Mouse (Mus musculus) heart, postnatal 0 days (tissue): ENCODE measurements around the gene Car5a.

ENCODE experiments used
- CTCF ChIP-seq: IDR thresholded peaks from 2 replicates; pipeline ENCODE4 v1.5.1; 2016; ENCODE audit warnings: antibody characterized with exemption, control low read depth, low read depth
- EP300 ChIP-seq: IDR thresholded peaks from 2 replicates; pipeline ENCODE4 v1.6.1; 2016; ENCODE audit warnings: antibody characterized with exemption, low read depth

DNA sequence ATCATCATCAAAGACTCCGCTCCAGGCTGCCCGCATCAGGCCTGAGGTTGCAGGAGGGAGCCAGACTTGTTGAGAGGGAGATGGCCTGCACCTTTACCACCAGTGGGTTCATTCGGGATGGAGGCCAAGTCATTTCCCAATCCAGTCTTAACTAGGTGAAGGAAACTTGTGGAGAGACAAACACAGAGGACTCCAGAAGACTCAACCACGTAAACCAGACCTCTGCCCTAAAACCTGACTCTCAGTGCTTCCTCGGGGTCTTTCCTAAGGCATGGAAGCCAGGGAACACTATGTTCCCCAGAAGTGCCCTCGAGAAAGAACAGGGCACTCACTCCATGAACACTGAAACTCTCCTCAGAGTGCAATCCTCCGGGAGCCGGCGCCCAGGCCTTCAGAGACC lies 39.7 kb downstream of the Car5a start:
- no peak for TF ChIP-seq CTCF
- TF ChIP-seq EP300, result no peak
